Mouse (Mus musculus) monocyte, adult 2 months (primary cell): ENCODE data around the gene Bscl2.
"Not testable (repeated sequence)": the region's sequence is repeated elsewhere in the genome, so short reads cannot be mapped to it uniquely, and the experiment has no call there.

Experiments used
- DNase-seq, 2 experiments: peaks; one replicate each; pipeline ENCODE4 v3.0.0; 2022; ENCODE audit warnings: low spot score in 2 of 2, low read depth in 1 of 2

Gene Bscl2

DNA sequence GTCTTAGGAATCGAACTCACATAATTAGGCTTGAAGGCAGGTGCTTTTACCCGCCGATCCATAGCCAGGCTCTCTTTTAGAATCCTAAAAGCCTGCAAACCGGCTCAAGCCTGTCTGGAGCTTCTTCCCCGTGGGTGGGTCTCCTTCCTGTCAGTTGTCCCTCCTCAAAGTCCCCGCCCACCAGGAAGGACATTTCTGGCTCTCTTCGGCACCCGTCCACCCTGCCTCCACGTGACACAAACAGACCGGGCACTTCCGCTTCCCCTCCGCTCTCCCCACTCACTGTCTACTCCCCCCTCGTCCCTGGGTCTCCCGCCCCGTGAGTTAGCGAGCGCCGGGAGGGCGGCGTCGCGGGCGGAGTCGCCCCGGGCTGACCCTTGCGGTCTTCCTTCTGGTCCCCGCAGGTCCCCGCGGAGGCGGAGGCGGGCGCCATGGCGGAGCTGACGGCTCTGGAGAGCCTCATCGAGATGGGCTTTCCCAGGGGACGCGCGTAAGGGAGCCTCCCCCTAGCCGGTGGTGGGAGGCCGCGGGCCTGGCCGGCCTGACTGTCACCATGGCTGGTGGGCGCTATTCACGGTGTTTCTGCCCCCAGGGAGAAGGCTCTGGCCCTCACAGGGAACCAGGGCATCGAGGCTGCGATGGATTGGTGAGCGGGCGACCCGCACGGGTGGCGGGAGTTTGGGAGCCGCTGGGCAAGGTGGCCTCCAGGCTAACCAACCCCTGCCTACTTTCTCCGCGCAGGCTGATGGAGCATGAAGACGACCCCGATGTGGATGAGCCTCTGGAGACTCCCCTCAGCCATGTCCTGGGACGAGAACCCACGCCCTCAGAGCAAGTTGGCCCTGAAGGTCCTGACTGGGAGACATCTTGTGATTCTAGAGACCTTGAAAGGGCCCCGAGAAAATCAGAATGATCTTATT lies 34.3 kb downstream of the Bscl2 start, which contains the start of gene Ubxn1:
Gene Ubxn1 (plus strand): TSS at position 230 of the 920 bp plus-strand sequence.
- peak; percentile 93 to 94 for DNase-seq

DNA sequence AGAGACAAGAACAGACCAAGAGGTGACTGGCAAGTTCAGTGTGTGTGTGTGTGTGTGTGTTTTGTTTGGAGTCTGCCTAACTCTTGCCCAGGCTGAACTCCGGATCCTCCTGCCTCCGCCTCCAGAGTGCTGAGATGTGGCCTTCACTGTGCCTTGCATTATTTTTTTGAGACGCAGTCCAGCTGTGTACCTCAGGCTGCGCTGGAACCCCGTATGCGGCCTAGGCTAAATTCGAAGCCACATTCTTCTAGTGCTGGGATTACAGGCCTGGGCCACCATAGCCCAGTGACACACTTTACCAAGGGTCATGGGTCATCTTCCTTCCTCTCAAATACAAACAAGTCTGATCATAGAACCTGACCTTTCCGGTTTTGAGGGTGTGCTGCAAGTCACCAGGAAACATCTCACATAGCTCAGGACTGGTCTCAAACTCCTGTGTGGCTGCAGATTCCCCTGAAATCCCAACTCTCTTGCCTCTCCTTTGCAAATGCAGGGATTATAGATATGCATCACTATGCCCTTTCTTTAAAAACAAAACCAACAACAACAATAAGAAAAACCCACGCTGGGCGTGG lies 35.1 kb downstream of the Bscl2 start:
- no peak for DNase-seq

DNA sequence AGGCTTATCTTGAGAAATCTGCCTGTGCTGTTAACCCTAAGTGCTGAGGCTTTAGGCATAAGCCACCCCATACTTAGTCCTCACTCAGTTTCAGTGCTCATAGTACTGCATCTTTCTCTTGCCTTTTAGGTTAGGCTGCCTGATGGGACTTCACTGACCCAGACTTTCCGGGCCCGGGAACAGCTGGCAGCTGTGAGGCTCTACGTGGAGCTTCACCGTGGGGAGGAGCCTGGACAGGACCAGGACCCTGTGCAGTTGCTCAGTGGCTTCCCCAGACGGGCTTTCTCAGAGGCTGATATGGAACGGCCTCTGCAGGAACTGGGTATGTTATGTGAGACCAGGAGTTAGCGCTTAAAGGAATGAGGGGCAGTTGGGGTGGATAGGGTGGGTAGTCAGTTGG lies 37.8 kb downstream of the Bscl2 start:
- DNase-seq = no peak

DNA sequence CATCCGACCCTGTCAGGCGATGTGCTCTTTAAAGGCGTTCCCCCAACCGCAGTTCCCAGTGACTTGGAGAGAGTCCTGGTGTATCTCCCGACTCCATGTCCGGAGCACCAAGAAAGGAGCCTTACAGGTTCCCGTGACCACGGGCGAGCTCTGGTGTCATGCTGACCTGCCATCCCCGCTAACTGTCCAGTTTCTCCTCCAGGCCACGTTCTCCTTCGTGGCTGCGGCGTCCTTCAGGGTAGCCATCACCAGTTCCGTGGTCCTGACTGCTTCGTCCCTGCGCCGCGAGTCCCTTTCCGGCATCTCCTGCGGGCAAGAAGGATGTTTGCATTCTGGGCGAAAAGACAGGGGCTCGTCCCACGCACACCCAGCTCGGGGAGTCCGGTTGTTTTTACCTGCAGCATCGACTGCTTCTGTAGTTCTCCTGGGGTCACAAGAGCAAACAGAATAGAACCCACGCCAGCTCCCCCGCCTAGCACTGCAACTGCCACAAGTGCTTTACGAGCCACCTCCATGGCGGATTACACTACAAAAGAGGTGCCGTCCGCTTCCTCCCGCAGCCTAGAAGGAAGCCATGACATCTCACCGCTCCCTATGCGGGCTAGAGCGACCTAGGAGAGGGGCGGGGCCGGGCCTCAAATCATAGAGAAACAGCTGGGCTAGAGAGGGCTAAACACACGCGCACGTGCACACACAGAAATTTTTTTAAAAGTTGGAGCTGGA lies 43.2 kb downstream of the Bscl2 start, which contains the start of gene Uqcc3:
Gene Uqcc3 (minus strand): TSS at position 613 of the 723 bp plus-strand sequence.
- peak; percentile 72 to 85 for DNase-seq

DNA sequence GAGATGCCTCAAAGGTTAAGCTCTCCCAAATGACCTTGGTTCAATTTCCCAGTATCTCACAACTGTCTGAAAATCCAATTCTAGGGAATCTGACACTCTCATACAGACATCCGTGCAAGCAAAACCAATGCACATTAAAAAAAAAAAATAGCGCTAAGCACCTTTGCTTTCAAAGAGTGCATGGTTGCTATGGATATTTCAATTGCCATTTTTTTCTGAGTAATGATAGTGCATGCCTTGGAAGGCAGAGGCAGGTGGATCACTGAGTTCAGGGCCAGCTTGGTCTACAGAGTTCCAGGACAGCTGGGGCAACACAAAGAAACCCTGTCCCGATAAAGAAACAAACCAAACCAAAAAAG lies 43.7 kb downstream of the Bscl2 start:
- no peak for DNase-seq

DNA sequence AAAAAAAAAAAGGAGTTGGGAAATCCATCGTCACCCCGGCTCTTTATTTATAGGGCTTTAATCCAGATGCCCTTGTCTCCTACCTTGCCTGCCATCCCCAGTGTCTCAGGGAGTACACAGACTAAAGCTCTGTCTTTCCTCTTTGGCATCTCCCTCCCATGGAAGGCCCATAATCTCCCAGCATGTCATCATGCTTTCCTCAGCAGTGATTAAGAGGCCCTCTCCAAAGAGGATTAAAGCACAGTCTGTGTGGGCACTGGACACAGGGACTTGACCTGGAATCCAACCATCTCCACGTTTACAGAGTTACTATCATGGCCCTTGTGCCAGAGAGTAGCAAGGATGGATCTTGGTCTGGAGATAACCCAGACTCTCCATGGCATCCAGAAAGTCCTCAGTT lies 46.3 kb downstream of the Bscl2 start, which contains the start of the genes Lbhd1 and Gm49403:
Gene Lbhd1 (plus strand): TSS at position 117 of the 400 bp plus-strand sequence.
Gene Gm49403 (plus strand): TSS at position 315 of the 400 bp plus-strand sequence.
- no peak for DNase-seq

DNA sequence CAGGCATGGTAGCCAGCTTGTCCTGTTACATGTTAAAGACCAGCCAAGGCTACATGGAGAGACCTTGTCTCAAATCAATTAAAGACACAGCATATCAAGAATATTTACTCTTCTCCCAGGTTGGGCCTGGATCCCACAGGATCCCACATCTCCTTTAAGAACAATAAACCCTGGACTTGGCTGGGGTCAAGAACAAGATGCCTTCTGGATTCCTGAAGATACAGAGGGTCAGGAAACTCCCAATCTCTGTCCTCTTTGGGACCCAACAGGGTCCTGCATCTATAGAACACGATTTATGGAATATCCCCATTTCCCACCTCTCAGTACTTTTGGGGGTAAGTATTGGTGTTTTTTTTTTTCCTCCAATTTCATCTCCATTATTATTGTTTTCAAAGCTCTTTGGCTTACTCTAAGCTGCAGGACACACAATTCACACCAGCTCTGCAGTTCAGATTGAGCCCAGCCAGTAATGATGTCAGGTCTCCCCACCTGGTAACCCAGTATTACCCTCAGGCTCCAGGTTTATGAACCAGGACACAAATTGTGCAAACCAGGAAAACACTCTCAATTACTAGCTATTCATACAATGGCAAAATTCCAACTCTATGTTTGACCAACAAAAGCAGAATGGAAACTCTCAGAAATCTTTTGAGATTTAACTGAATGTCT lies 49.8 kb downstream of the Bscl2 start:
- no peak for DNase-seq

DNA sequence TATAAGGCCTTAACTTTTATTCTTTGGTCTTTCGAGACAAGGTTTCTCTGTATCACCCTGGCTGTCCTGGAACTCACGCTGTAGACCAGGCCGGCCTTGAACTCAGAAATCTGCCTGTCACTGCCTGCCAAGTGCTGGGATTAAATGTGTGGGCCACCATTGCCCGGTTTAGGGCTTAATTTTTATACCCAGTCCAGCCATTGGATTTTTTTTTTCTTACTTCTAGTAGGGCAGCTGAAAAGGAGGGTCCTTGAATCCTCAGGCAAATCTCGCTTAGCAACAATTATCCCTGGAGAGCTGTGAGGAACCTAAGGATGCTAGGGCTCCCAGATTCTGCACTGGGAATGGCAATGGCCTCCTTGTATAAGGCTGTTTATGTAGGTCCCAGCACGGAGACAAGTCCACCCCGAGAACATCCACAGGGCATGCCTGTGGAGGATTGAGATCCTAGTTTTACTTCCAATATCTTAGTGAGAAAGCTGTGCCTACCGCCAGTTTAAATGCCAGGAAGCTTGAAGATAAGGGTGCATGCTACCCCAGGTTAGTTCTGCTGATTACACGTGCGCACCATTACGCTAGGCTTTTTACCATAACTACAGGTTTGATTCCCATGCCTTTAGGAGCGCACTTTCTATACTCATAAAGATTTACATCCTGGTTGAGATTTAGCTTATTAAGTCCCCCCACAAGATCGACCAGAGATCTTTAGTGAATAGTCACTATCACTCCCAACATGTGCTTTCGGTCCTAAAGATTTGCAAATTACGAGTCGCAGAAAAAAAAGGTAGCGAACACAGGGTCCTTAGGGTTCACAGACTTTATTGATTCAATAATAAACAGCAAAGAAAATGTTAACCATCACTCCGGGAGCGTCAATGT lies 50.6 kb downstream of the Bscl2 start:
- DNase-seq = no peak

DNA sequence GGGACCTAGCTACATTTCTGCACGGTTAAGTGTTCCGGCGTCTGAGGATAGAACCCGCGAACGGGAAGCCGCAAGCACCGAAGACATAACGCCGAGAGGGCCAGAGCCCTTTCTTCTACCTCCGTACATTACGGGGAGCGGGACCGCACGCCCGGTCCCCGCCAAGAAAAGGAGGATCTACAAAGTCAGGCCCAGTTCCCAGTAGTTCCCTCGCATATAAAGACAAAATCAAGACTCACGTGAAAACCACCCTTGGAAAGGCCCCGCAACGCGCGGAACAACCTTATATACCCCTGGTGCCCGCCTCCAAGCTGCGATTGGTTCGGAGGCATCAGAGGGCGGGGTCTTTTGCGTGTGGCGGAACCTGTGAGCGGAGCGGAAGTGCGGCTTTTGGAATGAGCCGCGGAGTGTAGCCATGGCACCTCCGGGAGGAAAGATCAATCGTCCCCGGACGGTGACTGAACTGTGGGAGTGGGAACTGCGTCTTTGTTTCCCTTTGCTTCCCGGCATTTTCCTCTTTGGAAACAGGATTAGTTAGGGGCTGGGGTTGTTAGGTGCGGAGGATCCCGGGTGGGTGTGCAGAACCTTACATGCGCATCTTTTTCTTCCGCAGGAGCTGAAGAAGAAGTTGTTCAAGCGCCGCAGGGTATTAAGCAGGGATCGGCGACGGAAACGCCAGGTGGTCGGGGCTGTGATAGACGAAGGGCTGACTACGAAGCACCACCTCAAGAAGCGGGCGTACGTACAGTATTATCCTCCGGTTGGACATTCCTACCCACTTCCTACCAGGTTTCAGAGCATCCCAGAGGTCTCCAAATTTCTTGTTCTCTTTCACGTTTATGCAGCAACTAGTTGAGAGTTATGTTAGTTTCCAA lies 51.5 kb downstream of the Bscl2 start, which contains the start of the genes 1810009A15Rik and Gm49416:
Gene 1810009A15Rik (plus strand): TSS at position 343 of the 875 bp plus-strand sequence.
Gene Gm49416 (plus strand): TSS at position 416 of the 875 bp plus-strand sequence.
- peak; percentile 88 to 89 for DNase-seq

DNA sequence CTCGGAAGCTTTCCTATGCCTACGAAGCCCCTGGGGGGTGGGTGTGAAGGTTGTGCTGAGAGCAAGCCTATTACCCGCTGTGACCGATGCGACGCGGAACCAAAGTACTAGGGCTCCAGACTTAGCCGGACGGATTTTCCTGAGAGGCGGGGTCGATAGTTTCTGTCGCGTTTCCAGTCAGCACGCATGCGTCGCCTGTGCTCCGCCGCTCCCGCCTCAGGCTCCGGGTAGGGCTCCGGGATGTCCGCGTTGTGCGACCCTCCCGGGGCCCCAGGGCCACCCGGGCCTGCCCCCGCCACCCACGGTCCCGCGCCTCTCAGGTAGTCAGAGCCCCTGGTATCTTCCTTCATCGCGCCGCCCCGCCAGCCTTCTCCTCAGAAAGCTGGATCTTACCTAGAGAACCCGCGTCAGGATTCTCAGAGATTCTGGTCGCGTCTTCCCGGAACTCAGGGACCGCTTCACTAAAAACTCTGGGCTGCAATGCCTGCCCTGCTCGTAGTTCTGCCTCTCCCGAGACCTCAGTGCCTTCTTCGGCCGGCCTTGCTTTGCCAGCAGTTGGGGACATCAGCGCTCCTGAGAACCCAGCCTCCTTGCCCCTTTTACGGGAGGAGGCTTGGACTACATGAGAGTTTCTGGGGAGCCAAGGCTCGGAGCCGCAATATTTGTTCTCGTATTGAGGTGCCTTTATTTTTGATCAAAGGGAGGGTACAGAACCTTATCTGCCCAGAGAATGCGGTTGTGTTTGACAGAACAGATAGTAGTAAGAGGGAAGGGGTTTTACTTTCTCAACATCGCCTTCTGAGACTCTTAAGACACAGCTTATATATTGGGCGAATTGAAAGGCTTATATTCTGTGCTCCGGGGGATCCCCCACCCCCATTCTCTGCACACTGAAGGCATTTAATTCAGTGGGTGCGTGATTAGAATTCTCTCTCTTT lies 55.8 kb downstream of the Bscl2 start, which contains the start of gene Ints5:
Gene Ints5 (plus strand): TSS at position 177 of the 938 bp plus-strand sequence.
- peak; percentile 50 to 70 for DNase-seq

DNA sequence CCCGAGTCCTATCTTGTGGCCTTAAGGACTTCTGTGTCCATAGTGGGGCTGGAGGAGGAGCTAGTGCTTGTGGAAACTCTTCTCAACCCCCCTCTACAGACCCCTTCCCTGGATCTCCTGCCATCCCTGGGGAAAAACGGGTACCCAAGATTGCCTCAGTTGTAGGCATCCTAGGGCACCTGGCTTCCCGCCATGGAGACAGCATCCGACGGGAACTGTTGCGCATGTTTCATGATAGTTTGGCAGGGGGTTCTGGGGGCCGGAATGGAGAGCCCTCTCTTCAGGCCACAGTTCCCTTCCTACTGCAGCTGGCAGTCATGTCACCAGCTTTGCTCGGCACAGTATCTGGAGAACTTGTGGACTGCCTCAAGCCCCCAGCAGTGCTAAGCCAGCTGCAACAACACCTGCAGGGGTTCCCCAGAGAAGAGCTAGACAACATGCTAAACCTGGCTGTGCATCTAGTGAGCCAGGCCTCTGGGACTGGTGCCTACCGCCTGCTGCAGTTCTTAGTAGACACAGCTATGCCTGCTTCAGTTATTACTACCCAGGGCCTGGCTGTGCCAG lies 58.2 kb downstream of the Bscl2 start:
- DNase-seq = no peak

DNA sequence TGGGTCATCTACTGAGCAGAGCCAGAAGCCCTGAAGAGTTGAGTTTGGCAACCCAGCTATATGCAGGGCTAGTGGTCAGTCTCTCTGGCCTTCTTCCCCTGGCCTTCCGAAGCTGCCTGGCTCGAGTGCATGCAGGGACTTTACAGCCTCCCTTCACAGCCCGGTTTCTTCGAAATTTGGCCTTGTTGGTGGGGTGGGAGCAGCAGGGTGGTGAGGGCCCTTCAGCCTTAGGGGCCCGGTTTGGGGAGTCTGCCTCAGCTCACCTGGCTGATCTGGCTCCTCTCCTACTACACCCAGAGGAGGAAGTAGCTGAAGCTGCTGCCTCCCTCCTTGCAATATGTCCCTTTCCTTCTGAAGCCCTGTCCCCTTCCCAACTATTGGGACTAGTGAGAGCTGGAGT lies 59.0 kb downstream of the Bscl2 start:
- not testable (repeated sequence) for DNase-seq

DNA sequence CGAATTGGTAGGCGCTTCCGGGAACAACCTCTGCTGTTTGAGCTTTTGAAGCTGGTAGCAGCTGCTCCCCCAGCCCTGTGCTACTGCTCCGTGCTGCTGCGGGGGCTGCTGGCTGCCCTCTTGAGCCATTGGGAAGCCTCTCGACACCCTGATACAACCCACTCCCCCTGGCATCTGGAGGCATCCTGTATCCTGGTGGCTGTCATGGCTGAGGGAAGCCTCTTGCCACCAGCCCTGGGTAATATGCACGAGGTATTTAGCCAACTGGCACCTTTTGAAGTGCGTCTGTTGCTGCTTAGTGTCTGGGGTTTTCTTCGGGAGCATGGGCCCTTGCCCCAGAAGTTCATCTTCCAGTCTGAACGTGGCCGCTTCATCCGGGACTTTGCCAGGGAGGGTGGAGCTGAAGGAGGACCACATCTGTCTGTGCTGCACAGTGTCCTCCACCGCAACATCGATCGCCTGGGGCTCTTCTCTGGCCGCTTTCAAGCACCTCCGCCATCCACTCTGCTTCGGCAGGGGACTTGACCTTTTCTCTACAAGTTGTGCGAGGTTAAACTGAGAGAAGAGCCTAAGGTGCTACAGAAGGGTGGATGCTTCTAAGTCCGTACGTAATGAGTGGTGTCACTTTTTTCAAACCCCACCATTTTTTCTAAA lies 60.1 kb downstream of the Bscl2 start:
- DNase-seq = not testable (repeated sequence)

DNA sequence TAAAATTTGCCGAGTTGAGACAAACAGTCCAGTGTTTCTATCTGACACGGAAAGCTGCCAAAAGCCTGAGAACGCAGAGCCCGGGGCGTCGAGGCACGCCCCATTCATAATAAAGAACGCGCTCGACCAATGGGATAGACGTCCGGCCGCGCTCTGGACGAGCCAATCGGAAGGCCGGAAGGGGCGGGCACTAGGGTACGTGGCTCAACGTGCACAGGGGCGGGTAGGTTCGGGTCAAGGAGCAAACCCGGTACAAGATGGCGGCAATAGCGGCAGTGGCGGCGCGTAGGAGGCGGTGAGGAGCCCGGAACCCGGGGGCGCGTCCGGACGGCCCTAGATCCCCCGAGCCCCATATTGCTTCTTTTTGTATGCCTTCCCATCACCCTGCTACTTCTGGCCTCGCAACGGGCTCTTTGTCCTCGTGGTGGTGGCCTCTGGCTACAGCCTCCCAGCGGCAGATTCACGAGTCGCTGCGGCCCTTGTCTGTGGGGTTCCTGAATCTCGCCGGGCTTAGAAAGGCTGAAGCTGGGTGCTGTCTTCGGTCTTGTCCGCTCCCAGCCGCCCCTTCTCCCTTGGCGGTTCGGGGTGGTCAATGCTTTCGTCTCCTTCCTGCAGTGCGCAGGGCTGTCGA lies 60.7 kb downstream of the Bscl2 start, which contains the start of gene Ganab:
Gene Ganab (plus strand): TSS at position 207 of the 631 bp plus-strand sequence.
- peak; percentile 87 to 90 for DNase-seq
